Mouse (Mus musculus) embryonic facial prominence, embryonic 10.5 days (tissue): ENCODE results near the gene Afg1l. TPM values are rescaled to one million over a fixed set of nuclear protein-coding genes. Genes with fewer than 3 reads are reported as not detected.

Experiments used
- DNase-seq: peaks from one replicate; pipeline ENCODE4 v3.0.0-alpha.2; 2017; ENCODE audit warnings: low spot score
- H3K27ac ChIP-seq: fragments of 300-500 bp; sonication (generic); replicated peaks from 2 replicates; pipeline ENCODE4 v1.5.1; 2016; ENCODE audit warnings: mild to moderate bottlenecking
- H3K27me3 ChIP-seq: fragments of 300-500 bp; sonication (generic); replicated peaks from 2 replicates; pipeline ENCODE4 v1.6.1; 2016; ENCODE audit warnings: low read depth, mild to moderate bottlenecking; ENCODE audit not compliant: poor library complexity, severe bottlenecking
- H3K36me3 ChIP-seq: fragments of 300-500 bp; sonication (generic); replicated peaks from 2 replicates; pipeline ENCODE4 v1.6.1; 2016; ENCODE audit warnings: mild to moderate bottlenecking, moderate library complexity
- H3K4me1 ChIP-seq: fragments of 300-500 bp; sonication (generic); 2 replicates; pipeline ENCODE4 v1.6.1; 2016
- H3K4me3 ChIP-seq: fragments of 300-500 bp; sonication (generic); 2 replicates; pipeline ENCODE4 v1.5.1; 2016; ENCODE audit warnings: mild to moderate bottlenecking, moderate library complexity
- H3K9me3 ChIP-seq: fragments of 300-500 bp; sonication (generic); 2 replicates; pipeline ENCODE4 v1.6.1; 2016; ENCODE audit warnings: mild to moderate bottlenecking
- WGBS: fragments of 180-500 bp; shearing (Covaris S2); methylation state at CpG from one replicate; pipeline ENCODE4 v1.1.7; 2016; 5-methylcytosine and 5-hydroxymethylcytosine counted together
- polyA plus RNA-seq: library from polyadenylated mRNA; unstranded; fragments of >200 nt; fragmentation: Nextera tagmentation; extraction: Ambion mirVana; gene quantifications from 2 replicates; pipeline ENCODE4 v1.2.1, GENCODE M21; 2016

Gene Afg1l
- polyA plus RNA-seq, 1 experiment from 2014 or later, result 4.7 TPM

DNA sequence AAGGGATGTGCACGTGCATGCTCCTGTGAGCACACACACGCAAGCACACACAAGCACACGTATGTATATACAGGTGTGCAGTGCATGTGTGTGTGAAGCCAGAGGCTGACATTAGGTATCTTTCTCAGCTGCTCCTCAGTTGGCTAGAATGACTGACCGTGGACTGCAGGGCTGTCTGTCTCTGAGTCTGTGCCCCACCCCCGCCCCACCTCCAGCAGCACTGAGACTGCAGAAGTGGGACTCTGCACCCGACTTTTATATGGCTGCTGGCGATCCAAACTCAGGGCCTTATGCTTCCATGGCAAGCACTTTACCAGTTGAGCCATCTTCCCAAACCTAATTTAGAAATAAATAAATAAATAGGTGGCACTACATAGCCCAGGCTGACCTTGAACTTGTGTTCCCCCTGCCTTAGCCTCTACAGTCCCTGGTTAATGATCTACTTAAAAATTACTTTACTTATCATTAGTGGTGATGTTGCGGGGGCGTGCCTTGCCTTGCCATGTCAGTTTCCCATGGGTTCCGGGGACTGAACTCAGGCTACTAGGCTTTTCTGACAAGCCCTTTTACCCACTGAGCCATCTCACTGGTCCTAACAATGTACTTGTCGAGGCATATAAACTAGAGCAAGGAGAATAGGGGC lies 136.4 kb downstream of the Afg1l start:
- Histone ChIP-seq H3K4me3 (no peak overlapping the region), H3K27me3 (0 out of 2 replicates have a peak, but pooled peaks cover 4% of the 10 kb centered on the region), H3K27ac (no peak overlapping the region), H3K9me3 (no peaks in the 10 kb centered on the region), H3K36me3 (no peaks in the 10 kb centered on the region), H3K4me1 (peaks cover 18% of the 10 kb centered on the region)
- no peak for DNase-seq
- 83% methylated on average over 11 of the region's 11 CpGs for WGBS

DNA sequence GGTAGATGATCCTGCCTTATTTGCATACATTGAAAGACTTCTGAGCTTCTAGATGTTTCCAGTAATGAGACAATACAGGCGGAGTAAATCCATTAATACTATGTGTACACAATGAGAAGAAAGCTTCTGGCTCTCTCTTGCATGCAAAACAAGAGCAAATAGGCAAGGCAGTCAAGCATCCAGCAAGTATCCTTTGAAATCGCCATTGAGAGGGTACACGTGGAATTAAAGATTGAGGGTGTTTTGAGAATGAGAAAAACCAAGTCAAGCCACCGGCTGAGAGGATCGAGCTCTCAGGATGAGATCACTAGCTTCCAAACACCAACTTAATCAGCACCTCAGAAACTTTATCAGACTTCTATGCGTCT lies 138.0 kb downstream of the Afg1l start:
- H3K36me3 ChIP-seq, result no peaks in the 10 kb centered on the region
- no peak overlapping the region for H3K4me3 ChIP-seq
- WGBS, result 51% methylated on average over 6 of the region's 6 CpGs
- no peak overlapping the region for H3K27ac ChIP-seq
- peaks cover 10% of the 10 kb centered on the region for H3K4me1 ChIP-seq
- DNase-seq, result no peak
- 0 out of 2 replicates have a peak, but pooled peaks cover 4% of the 10 kb centered on the region for H3K27me3 ChIP-seq
- H3K9me3 ChIP-seq, result no peaks in the 10 kb centered on the region

DNA sequence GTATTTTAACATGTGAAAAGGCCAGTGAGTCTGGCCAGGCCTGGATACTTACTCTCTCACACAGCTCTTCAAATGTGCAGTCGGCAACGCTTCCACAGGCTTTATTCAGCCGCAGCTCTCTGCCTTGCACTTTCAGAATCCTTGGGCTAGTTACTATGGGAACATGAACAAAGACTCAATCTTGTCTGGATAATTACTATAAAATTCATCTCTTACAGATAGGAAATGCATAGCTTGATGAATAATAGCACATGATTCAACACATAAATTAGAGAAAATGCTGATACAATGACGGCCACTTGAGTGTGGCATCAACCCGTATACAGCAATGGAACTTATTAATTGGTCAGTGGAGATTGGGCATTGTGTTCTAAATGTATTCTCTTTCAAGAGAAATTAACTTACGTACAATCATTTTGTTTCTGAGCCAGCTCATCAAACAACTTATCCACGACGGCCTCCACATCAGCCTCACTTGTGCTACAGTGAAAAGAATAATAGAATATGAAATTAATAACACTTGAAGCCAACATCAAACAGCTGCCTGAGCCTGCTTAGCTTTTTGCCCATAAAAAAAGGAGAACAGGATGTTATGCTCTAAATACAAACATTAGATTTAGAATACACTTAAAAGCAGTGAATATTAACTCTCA lies 138.5 kb downstream of the Afg1l start:
- Histone ChIP-seq H3K36me3 (no peaks in the 10 kb centered on the region), H3K27ac (no peak overlapping the region), H3K4me3 (no peak overlapping the region), H3K4me1 (peaks cover 10% of the 10 kb centered on the region), H3K27me3 (0 out of 2 replicates have a peak, but pooled peaks cover 4% of the 10 kb centered on the region), H3K9me3 (no peaks in the 10 kb centered on the region)
- 77% methylated on average over 8 of the region's 8 CpGs for WGBS
- no peak for DNase-seq

DNA sequence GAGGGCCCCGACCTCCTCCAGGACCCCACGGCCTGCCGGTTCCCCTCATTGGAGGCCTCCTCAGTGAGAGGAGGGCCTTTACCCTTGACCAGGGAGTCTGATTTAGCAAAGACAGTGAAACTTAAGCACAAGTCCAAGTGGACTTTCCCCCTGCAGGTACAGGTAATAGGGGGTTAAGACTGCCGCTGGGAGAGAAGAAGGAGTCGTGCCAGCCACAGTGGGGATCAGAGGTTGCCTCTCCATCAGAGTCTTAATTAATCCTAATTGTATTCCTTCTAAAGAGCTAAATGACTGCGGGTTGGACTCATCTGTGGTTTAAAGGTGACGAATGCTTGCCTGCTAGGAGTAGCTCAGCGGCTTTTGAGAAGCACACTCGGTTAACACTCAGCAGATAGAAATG lies 139.9 kb downstream of the Afg1l start:
- no peak overlapping the region for H3K4me3 ChIP-seq
- H3K27ac ChIP-seq, result no peak overlapping the region
- no peaks in the 10 kb centered on the region for H3K36me3 ChIP-seq
- H3K27me3 ChIP-seq, result no peaks in the 10 kb centered on the region
- DNase-seq, result no peak
- no peaks in the 10 kb centered on the region for H3K9me3 ChIP-seq
- peaks cover 10% of the 10 kb centered on the region for H3K4me1 ChIP-seq
- 67% methylated on average over 9 of the region's 9 CpGs for WGBS

DNA sequence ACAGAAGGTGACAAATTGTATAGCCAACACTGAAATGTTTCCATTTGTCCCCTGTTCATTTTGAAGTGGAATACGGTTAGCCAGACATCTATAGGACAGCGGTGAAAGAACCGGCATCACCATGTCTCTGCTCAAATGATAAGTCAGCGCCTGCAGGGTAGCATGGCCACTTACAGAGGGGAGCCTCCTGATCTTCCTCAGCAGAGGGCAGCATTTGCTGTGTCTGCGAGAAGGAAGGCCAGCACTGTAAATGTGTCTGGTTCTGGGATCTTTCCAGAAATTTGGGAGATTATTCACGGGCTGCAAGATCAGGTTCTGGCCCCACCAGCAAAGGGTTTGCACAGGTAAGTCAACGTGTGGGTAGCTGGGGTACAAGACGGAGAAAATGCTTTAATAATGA lies 150.8 kb downstream of the Afg1l start:
- 72% methylated on average over 8 of the region's 8 CpGs for WGBS
- DNase-seq, result peak; percentile 26

DNA sequence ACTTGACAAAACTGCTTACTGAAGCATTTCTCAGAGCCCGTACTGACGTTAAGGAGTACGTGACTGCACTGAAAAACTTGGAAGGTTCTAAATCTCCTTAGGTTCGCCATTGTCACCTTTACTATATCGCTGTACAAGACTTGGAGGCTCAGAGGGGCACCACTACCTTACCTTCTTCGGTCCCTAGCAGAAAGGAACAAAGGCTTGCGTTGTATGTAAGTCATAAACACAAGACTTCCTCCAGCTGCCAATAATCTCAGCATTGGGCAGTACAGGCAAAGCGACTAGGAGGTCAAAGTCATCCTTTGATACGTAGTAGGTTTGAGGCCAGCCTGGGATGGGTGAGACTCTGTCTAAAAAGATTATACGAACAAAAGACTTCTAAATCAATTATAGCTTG lies 153.1 kb downstream of the Afg1l start:
- no peak for DNase-seq
- WGBS, result 88% methylated on average over 10 of the region's 10 CpGs
- H3K9me3 ChIP-seq, result no peaks in the 10 kb centered on the region

More for the DNA sequence above, 150.8 kb downstream of the Afg1l start:
- no peak overlapping the region for H3K4me3 ChIP-seq
- no peak overlapping the region for H3K27ac ChIP-seq
- peaks cover 3% of the 10 kb centered on the region; the same call in 1 of the 2 replicates for H3K36me3 ChIP-seq
- no peaks in the 10 kb centered on the region for H3K9me3 ChIP-seq
- H3K27me3 ChIP-seq, result no peaks in the 10 kb centered on the region
- H3K4me1 ChIP-seq, result no peaks in the 10 kb centered on the region

DNA sequence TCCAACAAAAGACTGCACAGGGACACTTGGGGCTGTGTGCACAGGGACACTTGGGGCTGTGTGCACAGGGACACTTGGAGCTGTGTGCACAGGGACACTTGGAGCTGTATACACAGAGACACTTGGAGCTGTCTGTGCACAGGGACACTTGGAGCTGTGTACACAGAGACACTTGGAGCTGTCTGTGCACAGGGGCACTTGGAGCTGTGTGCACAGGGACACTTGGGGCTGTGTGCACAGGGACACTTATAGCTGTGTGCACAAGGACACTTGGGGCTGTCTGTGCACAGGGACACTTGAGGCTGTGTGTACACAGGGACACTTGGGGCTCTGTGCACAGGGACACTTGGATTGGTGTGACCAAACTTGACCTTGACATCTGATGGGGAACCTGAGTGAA lies 154.4 kb downstream of the Afg1l start:
- Histone ChIP-seq H3K4me3 (no peak overlapping the region), H3K27ac (no peak overlapping the region), H3K9me3 (no peaks in the 10 kb centered on the region), H3K27me3 (no peaks in the 10 kb centered on the region), H3K4me1 (no peaks in the 10 kb centered on the region), H3K36me3 (no peaks in the 10 kb centered on the region)
- no peak for DNase-seq

More for the DNA sequence above, 153.1 kb downstream of the Afg1l start:
- H3K27me3 ChIP-seq, result no peaks in the 10 kb centered on the region
- H3K27ac ChIP-seq, result no peak overlapping the region
- no peaks in the 10 kb centered on the region for H3K36me3 ChIP-seq
- H3K4me3 ChIP-seq, result no peak overlapping the region
- no peaks in the 10 kb centered on the region for H3K4me1 ChIP-seq

DNA sequence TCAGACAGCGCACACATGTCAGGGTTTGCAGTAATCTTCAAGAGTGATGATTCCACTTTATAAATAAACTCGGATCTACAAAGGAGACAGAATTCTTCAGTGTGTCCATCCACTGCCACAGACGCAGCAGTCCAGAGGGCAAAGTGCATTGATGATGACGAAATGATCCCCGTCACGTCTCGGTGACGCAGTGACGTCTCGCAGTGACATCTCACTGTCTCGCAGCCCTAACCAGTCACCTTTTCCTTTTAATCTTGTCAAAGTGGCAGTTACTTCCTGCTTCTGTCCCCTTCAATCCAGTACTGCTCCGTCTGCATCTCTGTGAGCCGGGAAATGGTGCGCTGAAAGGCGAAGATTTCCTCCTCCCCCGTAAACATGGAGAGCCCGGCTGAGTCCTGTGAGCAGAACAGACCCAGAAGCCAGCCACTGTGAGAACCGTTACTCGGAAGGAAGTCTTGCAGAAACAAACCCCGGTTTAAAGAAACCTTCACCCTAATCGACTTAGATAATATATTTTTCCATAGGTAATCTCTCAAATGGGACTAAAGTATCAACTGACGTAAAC lies 165.1 kb downstream of the Afg1l start:
- Histone ChIP-seq H3K27me3 (peaks cover 12% of the 10 kb centered on the region), H3K36me3 (no peaks in the 10 kb centered on the region), H3K4me3 (no peak overlapping the region), H3K27ac (no peak overlapping the region), H3K9me3 (no peaks in the 10 kb centered on the region), H3K4me1 (peaks cover 3% of the 10 kb centered on the region; the same call in 1 of the 2 replicates)
- no peak for DNase-seq
- WGBS, result 84% methylated on average over 22 of the region's 22 CpGs

DNA sequence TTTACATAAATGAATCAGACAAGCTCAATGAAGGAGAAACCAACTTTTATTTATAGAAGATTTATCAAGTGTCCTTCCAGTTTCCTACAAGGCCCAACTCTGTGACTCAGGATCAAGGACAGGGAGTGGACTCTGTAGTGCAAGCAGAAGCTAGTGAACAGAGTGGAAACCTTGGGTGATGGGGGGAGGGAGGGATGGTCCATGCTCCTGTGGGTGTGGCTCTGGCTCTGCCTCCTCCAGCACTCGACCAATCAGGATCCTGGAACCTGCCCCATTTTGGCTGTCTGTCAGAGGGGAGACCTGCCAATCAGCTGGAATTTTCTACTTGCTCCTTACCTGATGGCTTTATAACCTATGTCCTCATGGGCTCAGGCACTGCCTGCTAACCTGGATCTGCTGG lies 165.8 kb downstream of the Afg1l start:
- Histone ChIP-seq H3K27ac (no peak overlapping the region), H3K4me3 (no peak overlapping the region), H3K27me3 (peaks cover 17% of the 10 kb centered on the region), H3K4me1 (peaks cover 4% of the 10 kb centered on the region), H3K36me3 (no peaks in the 10 kb centered on the region), H3K9me3 (no peaks in the 10 kb centered on the region)
- WGBS, result 71% methylated on average over 1 of the region's 1 CpGs
- DNase-seq, result no peak

DNA sequence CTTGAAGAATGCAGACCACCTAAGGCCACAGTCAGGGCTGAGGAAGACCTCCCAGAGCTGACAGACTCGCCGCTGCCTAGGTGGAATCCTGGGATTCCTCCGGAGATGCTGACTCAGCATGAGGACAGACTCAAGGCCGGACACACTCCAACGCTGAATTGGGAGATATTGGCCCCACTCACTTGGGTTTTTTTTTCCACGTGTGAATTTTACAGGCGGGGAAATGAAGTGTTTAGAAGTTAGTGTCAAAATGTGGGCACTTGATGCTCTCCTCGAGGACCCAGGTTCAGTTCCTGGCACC lies 169.7 kb downstream of the Afg1l start:
- no peak for DNase-seq
- H3K27me3 ChIP-seq, result peaks cover 29% of the 10 kb centered on the region

DNA sequence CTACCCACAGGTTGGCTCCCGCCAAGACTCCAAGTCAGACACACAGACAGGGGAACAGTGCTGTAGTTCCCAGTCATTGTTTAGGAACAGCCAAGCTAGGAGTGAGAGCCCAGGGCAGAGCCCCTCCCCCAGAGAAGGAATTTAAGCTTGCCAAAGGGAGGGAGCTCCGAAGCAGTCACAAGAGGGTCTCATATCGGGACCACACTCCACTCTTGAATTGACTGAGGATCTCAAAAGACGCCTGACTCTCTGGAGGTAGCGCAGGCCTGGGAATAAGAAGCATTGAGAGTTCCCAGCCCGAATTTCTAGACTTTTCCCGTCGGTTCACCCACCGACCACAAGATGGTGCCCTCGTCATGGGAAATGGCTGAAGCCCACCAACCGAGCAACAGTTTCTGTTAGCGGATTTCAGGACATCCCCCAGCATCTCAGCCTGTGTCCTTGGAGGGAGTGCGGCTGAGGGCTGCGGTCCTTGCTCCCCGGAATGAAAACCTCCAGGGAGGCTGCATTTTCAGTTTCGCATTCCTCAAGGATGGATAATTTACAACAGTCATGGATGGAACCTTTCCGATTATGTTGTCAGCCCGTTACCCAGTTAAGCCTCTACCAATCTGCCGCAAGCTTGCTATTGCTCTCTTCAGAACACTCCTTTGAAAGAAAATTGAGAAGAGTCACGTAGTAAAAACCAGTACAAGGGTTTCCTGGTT lies 170.2 kb downstream of the Afg1l start:
- no peaks in the 10 kb centered on the region for H3K9me3 ChIP-seq
- peak; percentile 86 for DNase-seq
- no peaks in the 10 kb centered on the region for H3K36me3 ChIP-seq
- WGBS, result 7% methylated on average over 20 of the region's 20 CpGs
- H3K4me1 ChIP-seq, result peaks cover 5% of the 10 kb centered on the region
- peak overlapping the region; percentile 45 for H3K4me3 ChIP-seq
- H3K27me3 ChIP-seq, result peaks cover 29% of the 10 kb centered on the region
- H3K27ac ChIP-seq, result no peak overlapping the region

More for the DNA sequence above, 169.7 kb downstream of the Afg1l start:
- WGBS, result 29% methylated on average over 8 of the region's 8 CpGs
- Histone ChIP-seq H3K27ac (no peak overlapping the region), H3K9me3 (no peaks in the 10 kb centered on the region), H3K4me3 (peak overlapping the region; percentile 45), H3K4me1 (peaks cover 4% of the 10 kb centered on the region), H3K36me3 (no peaks in the 10 kb centered on the region)

DNA sequence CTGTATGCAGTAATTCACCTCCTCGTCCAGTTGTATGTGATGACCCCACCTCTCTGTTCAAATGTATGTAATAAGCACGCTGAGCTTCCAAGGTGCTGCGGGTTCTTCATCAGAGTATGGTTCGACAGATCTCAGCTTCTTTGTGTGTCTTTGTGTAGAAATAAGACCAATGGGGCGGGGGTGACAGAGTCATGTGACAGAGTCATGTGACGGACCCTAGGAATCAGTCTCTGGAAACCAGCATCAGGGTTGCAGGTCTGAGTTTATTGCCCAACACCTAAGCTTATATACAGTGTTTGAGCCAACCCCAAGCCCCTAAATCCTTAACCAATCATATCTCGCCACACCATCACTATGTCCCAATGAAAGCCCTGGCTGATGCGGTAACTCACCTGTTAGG lies 171.9 kb downstream of the Afg1l start:
- Histone ChIP-seq H3K36me3 (no peaks in the 10 kb centered on the region), H3K27me3 (peaks cover 29% of the 10 kb centered on the region), H3K9me3 (no peaks in the 10 kb centered on the region), H3K27ac (no peak overlapping the region), H3K4me1 (peaks cover 7% of the 10 kb centered on the region), H3K4me3 (no peak overlapping the region)
- DNase-seq, result no peak
- 89% methylated on average over 8 of the region's 8 CpGs for WGBS
